Mouse (Mus musculus) layer of hippocampus, adult 9-11 months (tissue): ENCODE data around the gene Cfap45.

Experiments
- DNase-seq: peaks from one replicate; pipeline ENCODE4 v3.0.0; 2022

Cfap45 gene

GRCm38 (mm10) chr1:172522524-172522923, 1.9 kb downstream of the Cfap45 start:
- no peak for DNase-seq

GRCm38 (mm10) chr1:172523699-172524101, 3.1 kb downstream of the Cfap45 start:
- DNase-seq, result no peak

GRCm38 (mm10) chr1:172525027-172525764, 4.6 kb downstream of the Cfap45 start:
- DNase-seq, result peak; percentile 68

- no peak for DNase-seq
These were observed 5.4 kb downstream of the Cfap45 start for GRCm38 (mm10) chr1:172525971-172526370.

GRCm38 (mm10) chr1:172526380-172527081, 5.9 kb downstream of the Cfap45 start:
- no peak for DNase-seq

GRCm38 (mm10) chr1:172527431-172527830, 6.8 kb downstream of the Cfap45 start:
- no peak for DNase-seq

GRCm38 (mm10) chr1:172528701-172529100, 8.1 kb downstream of the Cfap45 start:
- DNase-seq, result peak; percentile 80

GRCm38 (mm10) chr1:172530544-172531220, 10.1 kb downstream of the Cfap45 start:
- no peak for DNase-seq

- DNase-seq, result no peak
These were observed 11.9 kb downstream of the Cfap45 start for GRCm38 (mm10) chr1:172532551-172532950.

- no peak for DNase-seq
These were observed 14.5 kb downstream of the Cfap45 start for GRCm38 (mm10) chr1:172535116-172535515.

- no peak for DNase-seq
These were observed 19.2 kb downstream of the Cfap45 start for GRCm38 (mm10) chr1:172539827-172540226.

- no peak for DNase-seq
These were observed 19.8 kb downstream of the Cfap45 start for GRCm38 (mm10) chr1:172540283-172540820.

GRCm38 (mm10) chr1:172546062-172546461, 25.5 kb downstream of the Cfap45 start:
- no peak for DNase-seq

GRCm38 (mm10) chr1:172548501-172548900, 27.9 kb downstream of the Cfap45 start:
- no peak for DNase-seq

GRCm38 (mm10) chr1:172549314-172549713, 28.7 kb downstream of the Cfap45 start:
- DNase-seq, result no peak

- DNase-seq, result no peak
These were observed 29.1 kb downstream of the Cfap45 start for GRCm38 (mm10) chr1:172549717-172550116.

GRCm38 (mm10) chr1:172550551-172550951, 29.9 kb downstream of the Cfap45 start:
- peak; percentile 58 for DNase-seq

GRCm38 (mm10) chr1:172551009-172551408, 30.4 kb downstream of the Cfap45 start:
- no peak for DNase-seq

- no peak for DNase-seq
These were observed 32.0 kb downstream of the Cfap45 start for GRCm38 (mm10) chr1:172552623-172553022.

- no peak for DNase-seq
These were observed 35.0 kb downstream of the Cfap45 start, which contains the start of gene Vsig8 for GRCm38 (mm10) chr1:172555638-172556037. Gene Vsig8 (plus strand): TSS chr1:172555938.

- DNase-seq, result peak; percentile 38
These were observed 42.3 kb downstream of the Cfap45 start for GRCm38 (mm10) chr1:172562641-172563464.

- no peak for DNase-seq
These were observed 42.8 kb downstream of the Cfap45 start for GRCm38 (mm10) chr1:172563465-172563828.

GRCm38 (mm10) chr1:172566131-172566530, 45.5 kb downstream of the Cfap45 start:
- DNase-seq, result no peak
